ENCODE assay signal across 8 mouse cellular contexts in the genomic region with DNA sequence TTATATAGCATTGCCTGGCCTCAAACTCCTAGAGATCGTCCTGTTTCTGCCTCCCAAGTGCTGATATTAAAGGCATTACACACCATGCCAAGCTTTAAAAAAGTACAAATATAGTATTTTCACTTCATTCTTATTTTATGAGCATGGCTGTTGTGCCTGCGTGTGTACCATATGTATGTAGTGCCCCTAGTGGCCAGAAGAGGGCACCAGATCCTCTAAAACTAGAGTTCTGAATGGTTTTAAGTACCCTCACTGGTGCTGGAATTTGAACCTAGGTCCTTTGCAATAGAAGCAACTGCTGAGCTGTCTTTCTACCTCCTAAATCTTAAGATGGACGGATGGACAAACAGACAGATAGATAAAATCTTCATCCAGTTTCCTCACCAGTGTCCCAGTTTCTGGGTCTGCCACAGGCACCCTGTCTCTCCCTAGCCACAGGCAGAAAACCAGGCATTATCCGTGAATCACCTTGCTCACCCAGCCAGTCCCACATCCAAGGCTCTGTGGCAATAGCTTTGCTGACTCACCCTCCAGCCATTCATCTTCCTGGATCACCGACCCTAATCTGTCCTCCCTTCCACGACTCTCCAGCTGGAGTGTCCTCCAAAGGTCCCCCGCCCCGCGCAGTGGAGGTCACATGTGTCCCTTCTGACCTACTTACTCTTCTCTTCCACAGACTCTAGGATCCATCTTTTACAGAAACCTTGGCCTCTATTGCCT. TPM values are rescaled to one million over a fixed set of nuclear protein-coding genes. Genes with fewer than 3 reads are reported as not detected.
DNase-seq lines count a peak whose midpoint lies in the region; ATAC-seq and TF ChIP-seq lines count a peak whose summit lies in the region.

No protein-coding gene starts in this region.

- no peak for TF ChIP-seq POLR2A in brain, embryonic 14.5 days (IDR thresholded peaks at IDR 0.05; ENCODE audit: borderline replicate concordance, extremely low read depth, insufficient read depth, insufficient read length, poor library complexity, severe bottlenecking)
- no peak for TF ChIP-seq POLR2A in lung, adult 2 months (IDR thresholded peaks at IDR 0.05; ENCODE audit: borderline replicate concordance, extremely low read depth, low read depth, low read length)

- no peaks in the 10 kb centered on the region for H3K4me1 ChIP-seq in forebrain, postnatal 0 days (ENCODE audit: insufficient read depth)
- no peaks in the 10 kb centered on the region; the same call in 1 of the 2 replicates for H3K4me1 ChIP-seq in forebrain, embryonic 12.5 days
- no peaks in the 10 kb centered on the region for H3K4me1 ChIP-seq in lung, adult 2 months (ENCODE audit: control insufficient read depth, insufficient read depth, low read length)

- no peak overlapping the region for H3K4me3 ChIP-seq in forebrain, postnatal 0 days (ENCODE audit: low read depth, low read length)
- no peak overlapping the region for H3K4me3 ChIP-seq in forebrain, embryonic 12.5 days (replicated peaks)
- H3K4me3 ChIP-seq in lung, adult 2 months (replicated peaks; ENCODE audit: extremely low read depth, low read depth, low read length) = no peak overlapping the region

- no peak for DNase-seq in forebrain, postnatal 0 days
- DNase-seq in CD4-positive helper T cell, adult 2 months (ENCODE audit: low read depth, low spot score) = peak; percentile 47
- DNase-seq in brain, embryonic 14.5 days (ENCODE audit: low read depth) = no peak
- peak; percentile 12 for DNase-seq in lung, adult 2 months
- DNase-seq in thymus, postnatal 4 days = peak; percentile 75
- DNase-seq in layer of hippocampus, postnatal 36 days = no peak
- DNase-seq in testis, postnatal 10 days (ENCODE audit: low spot score) = no peak

- no peak overlapping the region for H3K27ac ChIP-seq in forebrain, postnatal 0 days (ENCODE audit: low read depth, low read length)
- no peak overlapping the region for H3K27ac ChIP-seq in forebrain, embryonic 12.5 days

- no peak for ATAC-seq in forebrain, postnatal 0 days
- ATAC-seq in forebrain, embryonic 12.5 days (ENCODE audit: low FRiP score) = no peak

- H3K9ac ChIP-seq in forebrain, postnatal 0 days = no peak overlapping the region
- H3K9ac ChIP-seq in forebrain, embryonic 12.5 days = no peak overlapping the region

- H3K27me3 ChIP-seq in forebrain, postnatal 0 days (ENCODE audit: insufficient read depth, low read length) = no peaks in the 10 kb centered on the region
- no peaks in the 10 kb centered on the region for H3K27me3 ChIP-seq in forebrain, embryonic 12.5 days

- TF ChIP-seq CTCF in forebrain, postnatal 0 days (IDR thresholded peaks at IDR 0.05; ENCODE audit: low read depth) = peak; percentile 28; the same call in 1 of the 2 replicates
- peak; percentile 38; the same call in 1 of the 2 replicates for TF ChIP-seq CTCF in brain, embryonic 14.5 days (IDR thresholded peaks at IDR 0.05; ENCODE audit: borderline replicate concordance, extremely low read depth, insufficient read depth, insufficient read length)
- no peak for TF ChIP-seq CTCF in lung, adult 2 months (IDR thresholded peaks at IDR 0.05; ENCODE audit: insufficient read depth, low read length)

- 83% methylated on average over 9 of the region's 9 CpGs for WGBS in forebrain, postnatal 0 days
- WGBS in forebrain, embryonic 12.5 days = 81% methylated on average over 9 of the region's 9 CpGs
- 56% methylated on average over 9 of the region's 9 CpGs for WGBS in lung, adult 2 months

- H3K9me3 ChIP-seq in forebrain, postnatal 0 days (ENCODE audit: low read length) = peaks cover 6% of the 10 kb centered on the region; the same call in 1 of the 2 replicates
- H3K9me3 ChIP-seq in forebrain, embryonic 12.5 days = peaks cover 7% of the 10 kb centered on the region; the same call in 1 of the 2 replicates

- no peaks in the 10 kb centered on the region for H3K36me3 ChIP-seq in forebrain, postnatal 0 days (ENCODE audit: insufficient read depth)
- H3K36me3 ChIP-seq in forebrain, embryonic 12.5 days (replicated peaks) = no peaks in the 10 kb centered on the region

- H3K4me2 ChIP-seq in forebrain, postnatal 0 days (ENCODE audit: low read depth) = no peak overlapping the region
- no peak overlapping the region for H3K4me2 ChIP-seq in forebrain, embryonic 12.5 days

RNA-seq across cellular contexts. Expression of a gene that starts 2.9 kb away (rescaled TPM):
- not detected in 2 replicates for total RNA-seq in forebrain, postnatal 0 days (2014; rRNA removed)
- 0.04 TPM in 1 of 2 replicates, not detected in the other for polyA plus RNA-seq in forebrain, postnatal 0 days (2015; fragmentation: Nextera tagmentation; extraction: Ambion mirVana)
- polyA plus RNA-seq in forebrain, embryonic 12.5 days (2016; fragmentation: Nextera tagmentation; extraction: Ambion mirVana) = not detected in 2 replicates
- 0.23 TPM in 1 of 2 replicates, not detected in the other for polyA plus RNA-seq in brain, embryonic 14.5 days (2012; rRNA removed)
- 0.12 and 3.9 TPM in 2 replicates for polyA plus RNA-seq in lung, adult 2 months (2012; rRNA removed)
- under 1 TPM; 0.38 to 0.42 TPM for total RNA-seq in layer of hippocampus, postnatal 36 days (2021)

RNA-seq across cellular contexts. Expression of a gene that starts 54.4 kb away (rescaled TPM):
- total RNA-seq in forebrain, postnatal 0 days (2014; rRNA removed) = 8.9 and 13.0 TPM in 2 replicates
- polyA plus RNA-seq in forebrain, postnatal 0 days (2015; fragmentation: Nextera tagmentation; extraction: Ambion mirVana) = 2.2 and 4.1 TPM in 2 replicates
- polyA plus RNA-seq in forebrain, embryonic 12.5 days (2016; fragmentation: Nextera tagmentation; extraction: Ambion mirVana) = 14.4 and 16.2 TPM in 2 replicates
- polyA plus RNA-seq in brain, embryonic 14.5 days (2012; rRNA removed) = 46.1 and 47.5 TPM in 2 replicates
- polyA plus RNA-seq in lung, adult 2 months (2012; rRNA removed) = 24.7 and 26.3 TPM in 2 replicates
- total RNA-seq in layer of hippocampus, postnatal 36 days (2021) = 10 to 100 TPM; 39.4 to 45.4 TPM

RNA-seq across cellular contexts. Expression of a gene that starts 59.8 kb away (rescaled TPM):
- total RNA-seq in forebrain, postnatal 0 days (2014; rRNA removed) = 3.3 and 4.1 TPM in 2 replicates
- 1.8 and 2.1 TPM in 2 replicates for polyA plus RNA-seq in forebrain, postnatal 0 days (2015; fragmentation: Nextera tagmentation; extraction: Ambion mirVana)
- 0.23 TPM in 2 replicates for polyA plus RNA-seq in forebrain, embryonic 12.5 days (2016; fragmentation: Nextera tagmentation; extraction: Ambion mirVana)
- polyA plus RNA-seq in brain, embryonic 14.5 days (2012; rRNA removed) = 0.69 and 0.98 TPM in 2 replicates
- 0.05 and 0.14 TPM in 2 replicates for polyA plus RNA-seq in lung, adult 2 months (2012; rRNA removed)
- 1 to 10 TPM; 3.2 to 4.6 TPM for total RNA-seq in layer of hippocampus, postnatal 36 days (2021)

Comparison
In these comparisons a context has a peak if more than half of its experiments do, and no peak if none do; other contexts are left out.
1. DNase-seq: peak in CD4-positive helper T cell, adult 2 months (single experiment), lung, adult 2 months (single experiment) and thymus, postnatal 4 days (single experiment); none in forebrain, postnatal 0 days (single experiment), brain, embryonic 14.5 days (single experiment), layer of hippocampus, postnatal 36 days (0 of 2) and testis, postnatal 10 days (single experiment).